Mouse (Mus musculus) right cerebral cortex, postnatal 4 days (tissue): ENCODE results near the gene Gm44596.

Experiments used
- DNase-seq: peaks from one replicate; pipeline ENCODE4 v3.0.0-alpha.2; 2022

Gm44596 gene

DNA sequence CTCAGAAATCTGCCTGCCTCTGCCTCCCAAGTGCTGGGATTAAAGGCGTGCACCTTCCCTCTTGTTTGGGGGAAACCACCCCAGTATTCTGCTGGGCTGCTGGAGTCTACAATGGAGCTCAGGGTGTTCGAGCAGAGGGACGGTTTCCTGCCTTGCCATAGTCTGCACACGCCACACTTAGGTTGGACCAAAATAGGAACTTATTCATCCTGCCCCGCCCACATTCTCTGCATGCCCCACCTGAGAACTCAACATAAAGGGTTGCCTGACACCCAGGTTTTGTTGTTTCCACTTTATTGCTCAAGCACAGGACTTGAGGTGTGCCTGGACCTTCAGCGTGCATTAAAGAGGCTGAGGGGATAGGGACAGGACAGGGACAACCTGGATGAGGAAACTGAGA lies 54.5 kb downstream of the Gm44596 start:
- DNase-seq: no peak

DNA sequence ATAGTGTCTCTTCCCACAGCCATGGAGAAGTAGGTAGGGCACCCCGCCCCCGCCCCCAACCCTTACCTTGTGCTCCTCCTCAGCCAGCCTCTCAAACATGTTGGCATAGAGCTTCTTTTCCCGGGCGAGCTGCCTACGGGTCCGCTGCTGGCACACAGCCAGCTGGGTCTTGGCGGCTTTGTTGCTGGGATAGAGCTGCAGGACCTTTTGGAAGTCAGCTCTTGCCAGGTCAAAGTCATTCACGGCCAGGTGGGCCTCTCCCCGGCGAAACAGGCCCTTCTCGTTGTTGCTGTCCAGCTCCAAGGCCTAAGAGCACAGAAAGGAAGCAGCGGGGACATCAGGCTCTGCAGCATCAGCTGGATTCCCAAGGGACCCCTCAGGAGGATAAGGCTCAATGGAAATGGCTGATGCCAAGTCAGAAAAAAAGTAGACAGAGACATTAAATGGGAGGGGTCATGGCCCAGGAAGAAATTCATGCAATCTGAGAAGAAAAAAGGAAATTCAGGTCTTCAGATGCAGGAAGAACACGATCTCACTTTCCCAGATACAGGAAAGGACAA lies 57.1 kb downstream of the Gm44596 start:
- DNase-seq: no peak

DNA sequence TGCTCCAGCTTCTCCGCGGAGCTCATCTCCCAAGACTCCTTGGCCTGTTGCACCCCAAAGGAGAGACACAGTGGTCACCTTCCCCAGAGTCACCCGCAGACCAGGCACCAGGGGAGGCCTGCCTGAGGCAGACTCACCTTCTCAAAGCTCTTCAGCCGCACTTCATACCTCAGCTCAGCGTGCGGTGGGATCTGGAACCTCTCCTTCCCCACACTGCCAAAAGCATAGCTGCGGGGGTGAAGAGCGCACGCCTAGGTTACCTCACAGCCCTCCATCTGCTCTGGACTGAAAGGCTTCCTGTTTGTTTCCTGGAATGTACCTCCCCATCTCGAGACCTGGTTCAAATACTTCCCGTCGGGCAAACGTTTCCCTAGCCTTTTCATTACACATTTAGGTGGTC lies 58.3 kb downstream of the Gm44596 start:
- no peak for DNase-seq

DNA sequence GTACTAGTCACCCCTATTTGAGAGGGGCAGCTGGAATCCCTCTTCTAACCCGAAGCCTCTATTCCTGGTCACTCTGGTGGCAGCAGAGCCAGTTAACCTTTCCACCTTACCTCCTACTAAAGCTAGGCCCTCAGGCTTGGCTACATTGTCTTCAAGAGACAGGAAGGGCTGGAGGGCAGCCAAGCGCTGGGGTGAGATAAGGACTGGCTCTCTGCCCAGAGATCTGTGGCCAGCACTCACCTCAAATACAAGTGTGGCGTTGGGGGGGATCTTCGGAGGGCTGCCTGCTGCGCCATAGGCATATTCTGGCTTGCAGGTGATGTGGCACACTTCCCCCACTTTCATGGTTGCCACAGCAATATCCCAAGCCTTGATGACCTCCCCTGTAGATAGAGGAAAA lies 60.2 kb downstream of the Gm44596 start:
- DNase-seq: no peak

DNA sequence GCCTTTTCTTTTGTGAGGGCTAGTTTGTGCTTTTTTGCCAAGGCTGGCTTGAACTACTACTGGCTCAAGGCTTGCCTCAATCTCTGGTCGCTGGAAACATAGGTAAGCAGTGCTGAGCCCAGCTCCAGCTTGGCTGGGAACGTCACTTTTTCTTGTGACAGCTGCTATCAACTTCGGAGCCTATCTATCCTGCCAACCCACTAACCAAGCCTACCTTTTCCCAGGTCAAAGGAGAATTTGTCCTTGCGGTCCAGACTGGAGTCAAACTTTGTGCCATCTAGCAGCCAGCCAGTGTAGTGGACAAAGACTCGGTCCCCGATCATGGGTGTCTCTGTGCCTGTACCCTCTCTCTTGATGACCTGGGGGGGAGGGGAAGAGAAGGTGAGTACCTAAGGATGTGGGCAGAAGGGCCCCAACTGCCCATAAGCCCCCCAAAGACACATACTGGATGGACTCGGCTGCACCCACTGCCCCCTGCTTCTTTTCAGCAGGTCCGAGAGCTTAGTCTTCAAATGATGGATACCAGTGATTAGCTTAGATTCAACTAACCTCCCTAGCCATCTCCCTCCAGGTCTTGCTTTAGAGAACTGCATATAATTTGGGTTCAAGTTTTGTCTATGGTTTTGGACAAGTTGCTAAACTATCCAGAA lies 61.2 kb downstream of the Gm44596 start:
- no peak for DNase-seq

DNA sequence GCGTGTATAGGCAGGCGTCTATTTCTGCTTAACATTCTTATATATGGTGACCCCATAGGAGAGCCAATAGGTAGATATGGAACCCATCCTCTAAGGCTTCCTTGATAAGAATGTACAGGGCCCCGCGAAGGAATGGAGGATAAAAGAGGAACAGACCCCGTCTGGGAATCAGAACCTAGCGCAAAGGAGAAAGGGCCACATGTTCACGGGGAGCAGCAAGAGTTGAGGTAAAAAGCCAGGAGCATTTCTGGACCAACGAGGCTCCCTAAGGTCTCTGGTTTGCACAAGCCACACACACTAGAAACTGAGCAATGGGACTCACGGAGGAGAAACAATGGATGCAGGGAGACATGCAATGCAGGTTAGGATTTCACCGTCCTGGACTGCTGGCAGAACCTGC lies 62.0 kb downstream of the Gm44596 start:
- DNase-seq: no peak

DNA sequence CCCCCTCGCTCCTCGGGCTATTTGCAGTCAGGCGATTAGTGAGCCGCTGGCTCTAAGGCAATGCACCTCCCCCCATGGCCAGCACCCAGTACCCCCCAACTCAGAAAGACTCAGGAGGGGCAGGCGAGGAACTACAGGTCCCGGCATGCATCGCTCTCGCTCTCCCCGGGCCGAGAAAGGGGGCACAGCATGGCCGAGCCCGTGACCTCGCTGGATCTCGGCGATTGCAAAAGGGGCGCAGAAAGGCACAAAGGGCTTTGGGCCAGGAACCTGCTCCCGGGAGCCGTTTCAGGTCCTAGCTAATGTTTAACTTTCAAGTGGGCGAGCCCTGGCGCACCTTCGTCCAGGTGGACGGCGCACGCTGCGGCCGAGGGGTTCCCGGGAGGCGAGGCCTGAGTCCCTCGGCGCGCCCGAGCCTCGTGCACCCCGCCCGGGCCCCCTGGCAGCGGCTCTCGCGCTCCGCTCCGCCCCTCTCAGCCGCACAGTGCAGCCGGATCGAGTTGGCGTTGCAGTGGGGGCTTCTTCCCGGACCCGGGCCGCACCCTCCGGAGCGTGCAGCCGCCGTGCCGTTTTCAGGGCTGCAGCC lies 62.5 kb downstream of the Gm44596 start:
- peak; percentile 63 for DNase-seq

DNA sequence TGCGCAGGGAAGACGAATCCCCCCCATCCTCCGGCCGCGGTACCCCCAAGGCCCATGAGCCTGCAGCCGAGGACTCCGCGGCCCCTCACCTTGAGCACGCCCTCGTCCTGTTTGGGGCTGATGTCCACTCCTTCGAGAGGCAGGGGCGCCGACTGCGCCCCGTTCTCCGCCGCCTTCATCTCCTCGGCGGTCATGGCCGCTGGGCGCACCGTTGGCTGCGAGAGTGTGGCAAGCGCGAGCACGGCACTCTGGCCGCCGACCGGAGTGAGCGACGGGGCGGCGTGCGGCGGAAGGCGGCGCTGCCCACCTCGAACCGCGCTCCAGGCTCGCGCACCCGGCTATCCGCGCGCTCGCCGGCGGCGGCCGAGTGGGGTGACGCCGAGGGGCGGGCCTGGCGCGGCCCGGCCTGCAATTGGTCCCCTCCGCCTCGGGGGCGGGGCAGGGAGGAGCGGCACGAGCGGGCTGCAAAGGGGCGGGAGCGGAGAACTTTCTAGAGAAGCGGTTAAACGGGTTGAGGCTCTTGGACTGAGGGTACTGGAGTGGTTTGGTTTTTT lies 63.1 kb downstream of the Gm44596 start, which contains the start of gene Fkbp4:
Gene Fkbp4, minus strand, starts transcription at position 361 of the 554 bp plus-strand sequence.
- DNase-seq: peak; percentile 90

DNA sequence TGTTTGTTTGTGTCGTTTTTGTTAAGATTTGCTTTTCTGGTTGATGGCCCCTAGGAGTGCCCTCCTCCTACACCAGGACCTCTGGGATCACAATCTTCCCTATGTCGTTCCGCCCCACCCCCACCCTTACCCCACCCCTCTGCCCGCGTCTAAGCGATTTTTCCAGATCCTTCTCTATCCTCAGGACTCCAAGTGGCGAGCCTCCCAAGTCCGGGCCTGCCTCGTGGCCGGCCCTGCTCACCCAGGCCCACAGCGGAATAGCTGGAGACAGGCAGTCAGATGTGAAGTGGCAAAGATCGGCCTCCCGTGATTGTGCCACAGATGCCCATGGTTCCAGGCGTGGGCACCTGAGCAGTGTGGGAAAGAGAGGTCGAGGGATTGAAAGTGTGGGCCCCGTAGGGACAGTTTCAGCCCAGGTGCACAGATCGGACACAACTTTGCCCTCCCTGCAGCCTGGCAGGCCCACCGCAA lies 63.6 kb downstream of the Gm44596 start:
- no peak for DNase-seq

DNA sequence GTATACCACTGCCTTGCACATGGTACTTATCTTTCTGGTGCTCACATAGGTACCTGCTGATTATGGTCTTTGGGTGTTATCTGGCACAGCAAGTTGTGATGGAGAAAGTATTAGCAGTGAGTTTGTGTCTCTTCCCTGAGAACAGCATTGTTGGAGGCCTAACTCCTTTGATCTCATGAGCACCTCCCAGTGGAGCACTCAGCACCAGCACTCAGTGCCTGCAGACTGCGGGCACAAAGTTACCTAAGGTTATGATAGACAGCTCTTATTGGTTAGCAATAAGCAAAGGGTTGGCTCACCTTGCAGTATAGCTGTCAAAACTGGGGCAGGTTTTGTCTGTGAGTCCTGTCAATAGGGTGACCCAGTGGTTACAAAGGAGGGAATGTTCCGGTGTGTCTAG lies 64.9 kb downstream of the Gm44596 start:
- no peak for DNase-seq

DNA sequence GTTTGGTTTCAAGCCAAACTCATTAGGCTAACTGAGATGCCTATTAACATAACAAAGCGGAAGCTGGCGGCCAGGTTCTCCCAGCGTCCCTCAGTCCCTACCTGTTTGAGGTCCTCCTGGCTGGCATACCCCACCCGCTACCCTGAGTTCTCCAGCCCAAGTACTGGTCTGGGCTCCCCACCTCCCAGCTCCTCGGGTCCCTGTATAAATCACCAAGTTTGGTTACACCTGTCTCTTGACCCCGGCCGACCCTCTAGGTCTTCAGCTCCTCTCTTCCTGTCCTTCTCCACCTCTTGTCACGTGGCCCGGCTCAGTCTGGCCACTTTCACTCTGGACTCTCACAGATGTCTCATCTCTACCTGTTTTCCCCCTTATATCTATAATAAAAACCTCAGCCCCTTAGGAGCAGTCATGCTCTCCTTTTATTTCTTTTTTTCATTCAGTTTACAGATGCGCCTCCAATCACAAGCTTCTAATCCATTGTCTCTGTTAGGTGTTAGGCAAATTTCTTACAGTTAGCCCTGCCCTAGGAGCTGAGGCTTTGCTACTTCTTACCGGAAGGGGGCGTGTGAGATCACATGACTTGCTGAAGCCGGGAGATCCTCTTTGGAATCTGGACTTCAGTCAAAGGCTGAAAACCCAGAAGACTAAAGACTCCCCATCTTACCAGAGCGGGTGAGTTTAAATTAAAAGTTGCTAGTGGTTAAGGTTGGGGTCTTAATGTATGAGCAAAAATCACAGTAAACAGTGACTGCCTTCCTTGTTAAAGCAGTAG lies 70.6 kb downstream of the Gm44596 start:
- no peak for DNase-seq

DNA sequence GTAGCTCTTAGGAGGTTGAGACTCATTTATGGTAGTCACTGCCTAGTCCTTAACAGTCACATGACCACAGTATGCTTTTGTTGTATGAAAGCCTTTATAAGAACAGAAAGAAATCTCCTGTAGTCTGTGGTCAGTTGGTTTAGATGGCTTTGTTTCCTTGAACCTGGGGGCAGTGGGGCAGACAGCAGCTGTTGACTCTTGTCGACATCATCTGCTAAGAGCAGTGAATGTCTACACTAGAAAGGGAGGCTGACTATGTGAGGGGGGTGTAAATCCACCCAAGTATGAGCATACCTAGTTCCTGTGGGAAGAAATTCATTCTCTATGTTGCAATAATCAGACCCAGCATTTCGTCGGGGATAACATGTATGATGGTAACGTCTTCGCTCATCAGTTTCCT lies 71.8 kb downstream of the Gm44596 start:
- no peak for DNase-seq

DNA sequence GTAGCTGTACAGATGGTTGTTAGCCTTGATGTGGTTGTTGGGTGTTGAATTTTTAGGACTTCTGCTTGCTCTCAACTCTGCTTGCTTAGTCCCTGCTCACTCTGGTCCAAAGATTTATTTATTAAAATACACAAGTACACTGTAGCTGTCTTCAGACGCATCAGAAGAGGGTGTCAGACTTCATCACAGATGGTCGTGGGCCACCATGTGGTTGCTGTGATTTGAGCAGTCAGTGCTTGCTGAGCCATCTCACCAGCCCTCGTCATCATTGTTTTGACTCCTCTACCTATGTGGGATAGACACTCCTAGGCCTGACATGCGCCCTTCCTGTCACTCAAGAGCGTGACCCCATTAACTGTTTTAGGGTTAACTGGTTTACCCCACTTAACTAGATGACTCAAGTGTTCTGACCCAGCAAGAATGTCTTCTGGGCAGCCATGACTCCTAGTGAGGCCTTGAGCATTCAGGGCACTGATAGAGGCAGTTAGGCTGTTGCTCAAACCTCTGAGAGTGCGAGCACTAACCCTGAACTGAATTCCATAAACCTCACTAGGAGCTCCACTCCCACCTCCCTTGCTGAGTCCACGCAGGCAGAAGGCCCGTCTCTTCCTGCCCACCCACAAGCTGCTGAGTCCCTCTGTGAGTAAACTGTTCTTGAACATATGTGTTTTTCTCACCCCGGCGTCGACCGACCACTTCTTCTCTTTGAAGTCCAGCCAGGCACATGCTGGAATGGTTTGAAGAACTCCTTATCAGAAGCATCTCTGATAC lies 80.7 kb downstream of the Gm44596 start:
- no peak for DNase-seq
